Mouse (Mus musculus) brain, embryonic 14.5 days (tissue): ENCODE data around the gene Glo1. TPM values are rescaled to one million over a fixed set of nuclear protein-coding genes. Genes with fewer than 3 reads are reported as not detected.

Experiments used
- DNase-seq: peaks from one replicate; pipeline ENCODE4 v3.0.0-alpha.2; 2011; ENCODE audit warnings: low read depth
- CTCF ChIP-seq: fragments of 200-500 bp; IDR thresholded peaks from 2 replicates; pipeline ENCODE4 v1.5.1; 2012; ENCODE audit warnings: inconsistent platforms, mild to moderate bottlenecking, moderate library complexity, borderline replicate concordance; ENCODE audit not compliant: insufficient read depth, insufficient read length; ENCODE audit errors: extremely low read depth
- POLR2A ChIP-seq: fragments of 200-500 bp; IDR thresholded peaks from 2 replicates; pipeline ENCODE4 v1.6.1; 2012; ENCODE audit warnings: mild to moderate bottlenecking, inconsistent platforms, borderline replicate concordance; ENCODE audit not compliant: poor library complexity, insufficient read depth, insufficient read length, severe bottlenecking; ENCODE audit errors: extremely low read depth
- polyA plus RNA-seq: library from polyadenylated mRNA; depleted of rRNA; stranded (reverse); fragments of >200 nt; gene quantifications from 2 replicates; pipeline ENCODE4 v1.2.3, GENCODE M21; 2012

Gene Glo1
- polyA plus RNA-seq, 1 experiment: 74.8 TPM

DNA sequence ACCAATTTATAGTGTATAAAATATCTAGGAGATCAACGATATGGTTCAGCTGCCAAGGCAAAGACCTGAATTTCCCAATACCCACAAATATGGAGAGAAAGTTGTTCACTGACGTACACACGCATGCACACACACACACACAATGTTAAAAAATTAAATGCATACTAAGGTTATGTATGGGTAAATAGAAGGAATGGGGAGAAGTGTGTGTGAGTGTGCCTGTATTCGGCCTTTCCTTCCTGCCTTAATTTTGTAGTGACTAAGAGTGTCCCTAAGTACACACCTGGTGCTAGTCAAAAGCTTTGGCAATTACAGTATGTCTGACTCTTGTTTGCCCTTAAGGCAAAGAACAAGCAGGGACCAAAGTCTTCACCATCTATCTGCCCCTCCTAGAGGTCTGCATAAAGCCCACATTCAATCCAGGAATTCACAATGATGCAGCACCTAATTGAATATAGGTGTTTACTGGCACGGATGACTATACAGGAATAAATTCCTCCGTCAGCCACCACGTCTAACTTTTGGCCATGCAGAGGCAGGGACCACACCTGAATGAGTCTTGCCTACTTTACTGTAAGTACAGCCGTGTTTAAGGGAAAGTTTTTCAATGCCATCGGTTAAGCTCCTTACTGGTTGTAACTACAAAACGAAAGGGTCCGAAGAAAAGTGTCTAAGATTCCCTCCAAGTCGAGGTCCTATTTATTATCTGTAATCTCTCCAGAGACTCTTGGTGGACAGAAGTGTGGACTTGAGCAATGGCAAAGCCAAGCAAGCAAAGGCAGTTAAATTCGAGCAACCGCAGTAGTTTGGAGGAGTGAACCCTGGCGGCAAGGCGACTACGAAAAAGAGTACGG, 15.2 kb downstream of the Glo1 start:
- no peak for DNase-seq
- TF ChIP-seq CTCF (no peak), POLR2A (no peak)

DNA sequence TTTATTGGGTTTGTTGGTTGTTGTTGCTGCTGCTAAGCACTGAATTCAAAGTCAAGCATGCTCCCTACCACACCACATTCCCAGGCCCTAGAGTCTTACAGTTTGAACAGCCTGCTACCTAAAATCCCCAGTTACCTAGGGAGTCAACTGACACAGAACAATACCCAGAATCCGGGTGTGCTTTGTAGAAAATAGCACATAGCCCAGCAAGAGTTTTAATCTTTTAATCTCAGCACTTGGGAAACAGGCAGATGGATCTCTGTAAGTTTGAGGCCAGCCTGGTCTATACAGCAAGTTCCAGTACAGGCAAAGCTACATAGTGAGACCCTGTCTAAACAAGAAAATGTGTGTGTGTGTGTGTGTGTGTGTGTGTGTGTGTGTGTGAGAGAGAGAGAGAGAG, 15.9 kb downstream of the Glo1 start:
- no peak for DNase-seq
- TF ChIP-seq CTCF (no peak), POLR2A (no peak)

DNA sequence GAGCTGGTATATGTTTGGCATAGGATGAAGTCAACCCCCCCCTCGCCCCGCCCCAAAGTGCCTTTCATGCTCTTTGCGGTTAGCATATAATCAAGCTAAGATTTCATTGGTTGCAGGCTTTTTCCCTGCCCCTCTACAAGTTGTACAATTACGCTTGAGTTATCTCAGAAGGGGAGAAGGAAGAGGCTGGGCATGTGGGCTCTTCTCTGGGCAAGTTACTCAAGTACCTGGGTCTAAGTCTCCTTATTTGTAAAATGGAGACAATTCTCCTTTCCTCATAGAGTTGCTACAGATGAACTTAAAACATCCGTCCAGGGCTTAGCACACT, 16.7 kb downstream of the Glo1 start:
- DNase-seq: no peak
- TF ChIP-seq POLR2A: no peak
- TF ChIP-seq CTCF: no peak

DNA sequence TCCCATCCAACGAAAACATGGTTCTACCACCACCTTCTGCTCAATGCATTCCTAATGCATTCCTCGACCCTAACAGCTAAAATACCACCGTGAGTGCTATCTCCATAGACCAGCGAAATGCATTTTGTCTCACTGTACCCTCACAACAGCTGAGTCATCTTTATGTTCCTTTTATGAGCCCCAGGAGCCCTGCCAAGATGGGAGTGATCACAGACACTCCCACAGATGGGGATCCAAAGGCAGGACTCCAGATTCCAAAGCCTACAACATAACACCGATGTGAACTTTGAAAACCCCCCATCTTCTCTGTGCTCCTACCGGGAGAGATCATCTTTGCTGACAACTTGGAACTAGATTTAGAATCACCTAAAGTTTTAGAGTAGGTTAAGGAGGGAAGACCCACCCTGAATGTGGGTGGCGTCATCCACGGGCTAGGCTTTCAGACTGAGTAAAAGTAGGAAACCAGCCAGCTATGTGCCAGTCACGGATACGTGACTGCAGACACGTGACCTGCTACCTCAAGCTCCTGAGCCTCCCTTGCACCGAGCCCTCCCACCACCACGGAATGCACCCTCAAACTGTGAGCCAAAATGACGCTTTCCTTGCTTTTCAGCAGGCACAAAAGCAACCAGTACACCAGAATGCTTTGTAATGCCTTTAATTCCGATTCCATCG, 17.2 kb downstream of the Glo1 start:
- TF ChIP-seq CTCF (no peak), POLR2A (no peak)
- peak; percentile 51 for DNase-seq

DNA sequence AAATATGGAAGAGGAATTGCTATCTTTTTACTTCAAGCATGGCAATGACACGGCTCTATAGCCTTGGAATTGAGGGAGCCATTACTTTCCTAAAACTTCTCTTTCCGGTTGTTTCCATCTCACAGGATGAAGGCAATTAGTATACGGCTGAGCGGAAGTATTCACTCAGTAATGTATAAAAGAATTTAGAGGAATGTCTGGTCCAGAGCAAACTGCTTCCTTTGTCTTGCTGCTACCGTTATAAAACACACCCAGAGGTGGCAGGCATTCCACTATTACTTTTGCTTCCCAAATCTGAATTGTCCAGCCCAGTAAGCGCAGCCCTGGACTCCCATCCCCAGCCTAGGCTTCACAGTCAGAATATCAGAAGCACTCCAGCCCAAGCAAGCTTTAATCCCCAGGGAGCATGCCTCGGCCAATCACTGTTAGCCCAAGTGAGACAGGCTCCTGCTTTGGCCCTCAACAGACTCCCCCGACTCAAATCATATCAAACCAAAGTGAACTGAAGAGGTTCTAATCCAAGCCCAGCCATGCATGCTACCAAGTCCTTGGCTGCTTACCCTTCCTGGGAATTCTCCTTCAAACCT, 18.7 kb downstream of the Glo1 start:
- TF ChIP-seq CTCF: no peak
- no peak for TF ChIP-seq POLR2A
- no peak for DNase-seq

DNA sequence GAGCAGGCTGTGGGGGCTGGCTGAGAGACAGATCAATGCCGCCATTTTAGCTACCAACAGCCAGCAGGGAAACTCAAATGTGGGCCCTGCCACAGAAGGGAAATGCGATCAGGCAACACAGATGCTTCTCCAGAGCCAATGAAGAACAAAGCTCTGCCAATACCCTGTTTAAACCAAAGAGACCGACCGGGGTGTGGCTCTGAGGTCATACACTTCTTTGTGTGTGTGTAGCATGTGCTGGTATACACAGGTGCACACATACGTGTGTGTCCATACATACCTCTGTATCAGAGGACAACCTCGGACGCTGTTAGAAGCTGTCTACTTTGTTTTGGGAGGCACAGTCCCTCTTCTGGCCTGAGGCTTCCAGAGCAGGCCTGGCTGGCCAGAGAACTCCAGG, 19.3 kb downstream of the Glo1 start:
- no peak for TF ChIP-seq CTCF
- no peak for TF ChIP-seq POLR2A

DNA sequence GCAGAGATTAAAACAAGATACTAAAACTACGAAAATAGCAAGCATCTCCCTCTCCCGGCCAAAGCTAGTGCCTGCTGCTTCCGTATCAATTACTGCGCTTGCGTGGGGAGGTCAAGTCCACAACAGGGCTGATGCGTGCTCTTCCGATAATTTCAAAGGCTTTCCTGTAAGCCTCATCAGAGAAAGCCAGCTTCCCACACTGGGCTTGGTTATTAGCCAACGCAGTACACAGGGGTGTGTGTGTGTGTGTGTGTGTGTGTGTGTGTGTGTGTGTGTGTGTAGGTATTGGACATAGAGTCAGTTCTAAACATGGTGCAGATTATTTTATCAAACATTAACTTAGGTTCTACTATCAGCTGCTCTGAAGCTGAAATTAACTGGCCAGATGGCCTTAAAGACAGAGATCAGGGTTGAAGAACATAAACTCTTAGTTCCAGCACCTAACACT, 20.0 kb downstream of the Glo1 start:
- TF ChIP-seq CTCF: no peak
- no peak for TF ChIP-seq POLR2A
- DNase-seq: no peak

More for the DNA sequence above, 19.3 kb downstream of the Glo1 start:
- DNase-seq: no peak

DNA sequence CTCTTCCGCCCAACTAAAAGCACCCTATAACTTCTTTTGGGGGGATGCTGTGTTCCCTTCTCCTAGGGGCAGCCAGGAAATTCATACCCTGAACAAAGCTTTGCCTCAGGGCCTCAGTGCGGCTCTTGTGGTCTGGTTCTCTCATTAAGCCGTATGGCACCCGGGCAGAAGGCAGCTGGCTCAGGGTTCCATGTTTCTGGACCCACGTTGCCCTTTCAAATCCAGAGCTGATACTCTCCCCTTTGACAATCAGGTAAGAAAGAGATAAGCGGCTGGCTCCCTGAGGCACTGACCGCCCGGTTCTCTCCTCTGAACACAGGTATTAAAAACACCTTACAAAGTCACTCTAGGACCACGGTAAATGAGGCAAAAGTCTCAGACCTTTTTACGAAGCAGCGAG, 20.5 kb downstream of the Glo1 start:
- no peak for DNase-seq
- TF ChIP-seq CTCF (no peak), POLR2A (no peak)

DNA sequence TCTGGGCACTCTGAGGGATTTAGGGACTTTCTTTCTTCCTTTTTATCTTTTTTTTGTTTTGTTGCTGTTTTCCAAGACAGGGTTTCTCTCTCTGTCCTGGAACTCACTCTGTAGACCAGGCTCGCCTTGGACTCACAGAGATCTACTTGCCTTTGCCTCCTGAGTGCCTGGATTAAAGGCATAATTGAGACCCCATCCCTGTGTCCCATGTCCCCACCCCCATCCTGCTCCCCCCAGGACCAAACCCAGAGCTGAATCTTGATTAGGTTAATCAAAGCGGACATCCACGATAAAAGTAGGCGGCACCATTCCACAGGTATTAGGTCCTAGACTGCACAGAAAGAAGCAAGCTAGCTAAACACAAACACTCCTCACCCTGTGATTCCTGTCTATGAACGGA, 21.7 kb downstream of the Glo1 start:
- DNase-seq: no peak
- no peak for TF ChIP-seq CTCF
- no peak for TF ChIP-seq POLR2A

DNA sequence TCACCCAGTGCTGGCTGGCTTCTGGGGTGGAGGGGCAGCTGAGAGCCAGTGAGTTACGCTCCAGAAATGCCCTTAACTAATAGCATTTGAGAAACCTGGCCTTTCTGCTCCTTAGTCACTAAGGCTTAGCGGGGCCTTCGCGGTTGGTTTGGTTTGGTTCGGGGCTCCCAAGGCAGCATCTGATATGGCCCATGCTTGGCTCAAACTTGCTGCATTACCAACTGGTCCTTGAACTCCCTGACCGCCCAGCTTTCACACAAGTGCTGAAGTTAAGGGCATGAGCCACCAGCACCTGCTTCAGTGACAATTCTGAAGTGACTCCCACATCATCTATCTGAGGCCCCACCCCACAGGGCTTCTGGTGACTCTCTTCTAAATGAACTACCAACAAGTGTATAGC, 22.4 kb downstream of the Glo1 start:
- no peak for DNase-seq
- no peak for TF ChIP-seq POLR2A
- no peak for TF ChIP-seq CTCF

DNA sequence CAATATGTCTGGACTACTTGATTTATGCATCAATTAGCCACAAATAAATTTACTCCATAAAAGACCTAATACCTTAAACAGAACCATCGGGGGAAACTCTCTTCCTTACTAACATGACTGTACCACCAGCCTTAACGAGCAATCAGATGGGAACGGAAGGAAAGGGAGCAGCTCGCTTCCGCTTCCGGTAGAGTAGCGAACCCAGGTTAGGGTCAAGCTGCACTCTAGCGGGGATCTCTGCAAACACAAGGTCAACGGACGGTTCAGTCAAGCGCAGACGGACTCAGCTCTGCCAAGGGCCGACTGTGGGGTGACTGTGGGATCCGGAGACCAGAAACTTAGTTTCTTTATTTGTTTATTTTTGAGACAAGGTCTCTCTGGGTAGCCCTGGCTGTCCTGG, 24.5 kb downstream of the Glo1 start:
- no peak for TF ChIP-seq POLR2A
- TF ChIP-seq CTCF: no peak
- no peak for DNase-seq
